Mouse (Mus musculus) heart, postnatal 36 days (tissue): ENCODE results near the gene Mdm2. TPM values are rescaled to one million over a fixed set of nuclear protein-coding genes. Genes with fewer than 3 reads are reported as not detected.
"Not testable (repeated sequence)": the region's sequence is repeated elsewhere in the genome, so short reads cannot be mapped to it uniquely, and the experiment has no call there.

Source experiments
- DNase-seq, 2 experiments: peaks; one replicate each; pipeline ENCODE4 v3.0.0; 2021 to 2022
- intact Hi-C: fragments of 180-260 bp; cut with DNase I; formaldehyde crosslinking; loops from one replicate; pipeline ENCODE4 v1.15.1; 2025
- total RNA-seq, 2 experiments: library from RNA; stranded (reverse); gene quantifications; 2 replicates each; pipeline ENCODE4 v1.2.3; 2021

Mdm2 gene
- total RNA-seq, 2 experiments from 2014 or later, result 46.9 to 48.2 TPM

GRCm38 (mm10) chr10:117749787-117750343, 39.3 kb upstream of the Mdm2 start:
- DNase-seq, result no peak

GRCm38 (mm10) chr10:117749050-117749686, 38.6 kb upstream of the Mdm2 start:
- intact Hi-C loops, result loop anchor here (5.0 kb wide), 1 partner anchor 358 kb away; no protein-coding TSS in a partner anchor
- DNase-seq, result no peak

More at GRCm38 (mm10) chr10:117749787-117750343, 39.3 kb upstream of the Mdm2 start:
- intact Hi-C loops, result loop anchor here (5.0 kb wide), 1 partner anchor 357 kb away; no protein-coding TSS in a partner anchor

GRCm38 (mm10) chr10:117748276-117749049, 37.9 kb upstream of the Mdm2 start:
- no peak for DNase-seq
- intact Hi-C loops, result loop anchor here (5.0 kb wide), 1 partner anchor 359 kb away; no protein-coding TSS in a partner anchor

GRCm38 (mm10) chr10:117747711-117748110, 37.2 kb upstream of the Mdm2 start:
- DNase-seq, result no peak
- intact Hi-C loops, result loop anchor here (5.0 kb wide), 1 partner anchor 360 kb away; no protein-coding TSS in a partner anchor

- DNase-seq, result peak; percentile 99
- intact Hi-C loops, result loop anchor here (5.0 kb wide), 1 partner anchor 361 kb away; no protein-coding TSS in a partner anchor
These were observed 35.8 kb upstream of the Mdm2 start, which contains the start of gene Slc35e3 for GRCm38 (mm10) chr10:117746297-117746883. Slc35e3 (minus strand) TSS chr10:117746365.

GRCm38 (mm10) chr10:117745570-117746296, 35.2 kb upstream of the Mdm2 start:
- peak in 1 of 2 experiments; percentile 30 for DNase-seq
- intact Hi-C loops, result loop anchor here (2.0 to 5.0 kb wide), 2 partner anchors 35 to 362 kb away; partner anchors contain the start of gene Mdm2

- intact Hi-C loops, result loop anchor here (2.0 kb wide), 1 partner anchor 33 kb away; the partner anchor contains the start of gene Mdm2
- DNase-seq, result no peak
These were observed 33.4 kb upstream of the Mdm2 start for GRCm38 (mm10) chr10:117743917-117744316.

GRCm38 (mm10) chr10:117743182-117743581, 32.6 kb upstream of the Mdm2 start:
- intact Hi-C loops, result no loop called here

GRCm38 (mm10) chr10:117742618-117743017, 32.1 kb upstream of the Mdm2 start:
- DNase-seq, result no peak
- intact Hi-C loops, result no loop called here

More at GRCm38 (mm10) chr10:117743182-117743581, 32.6 kb upstream of the Mdm2 start:
- DNase-seq, result no peak

- intact Hi-C loops, result no loop called here
- DNase-seq, result no peak
These were observed 31.3 kb upstream of the Mdm2 start for GRCm38 (mm10) chr10:117741698-117742475.

GRCm38 (mm10) chr10:117740921-117741320, 30.4 kb upstream of the Mdm2 start:
- DNase-seq, result no peak
- intact Hi-C loops, result no loop called here

- intact Hi-C loops, result no loop called here
- no peak for DNase-seq
These were observed 29.6 kb upstream of the Mdm2 start for GRCm38 (mm10) chr10:117740171-117740570.

- DNase-seq, result no peak
These were observed 29.0 kb upstream of the Mdm2 start for GRCm38 (mm10) chr10:117739648-117739948.

GRCm38 (mm10) chr10:117738928-117739647, 28.5 kb upstream of the Mdm2 start:
- intact Hi-C loops, result no loop called here
- DNase-seq, result no peak

More at GRCm38 (mm10) chr10:117739648-117739948, 29.0 kb upstream of the Mdm2 start:
- intact Hi-C loops, result no loop called here

- no peak for DNase-seq
- intact Hi-C loops, result no loop called here
These were observed 27.8 kb upstream of the Mdm2 start for GRCm38 (mm10) chr10:117738140-117738921.

GRCm38 (mm10) chr10:117737498-117737897, 26.9 kb upstream of the Mdm2 start:
- intact Hi-C loops, DNase-seq: not testable (repeated sequence)

- DNase-seq, result no peak
- intact Hi-C loops, result no loop called here
These were observed 26.5 kb upstream of the Mdm2 start for GRCm38 (mm10) chr10:117737075-117737474.

GRCm38 (mm10) chr10:117736573-117736972, 26.0 kb upstream of the Mdm2 start:
- no peak for DNase-seq
- intact Hi-C loops, result no loop called here
